ENCODE assay signal across 17 mouse cellular contexts in the genomic region with DNA sequence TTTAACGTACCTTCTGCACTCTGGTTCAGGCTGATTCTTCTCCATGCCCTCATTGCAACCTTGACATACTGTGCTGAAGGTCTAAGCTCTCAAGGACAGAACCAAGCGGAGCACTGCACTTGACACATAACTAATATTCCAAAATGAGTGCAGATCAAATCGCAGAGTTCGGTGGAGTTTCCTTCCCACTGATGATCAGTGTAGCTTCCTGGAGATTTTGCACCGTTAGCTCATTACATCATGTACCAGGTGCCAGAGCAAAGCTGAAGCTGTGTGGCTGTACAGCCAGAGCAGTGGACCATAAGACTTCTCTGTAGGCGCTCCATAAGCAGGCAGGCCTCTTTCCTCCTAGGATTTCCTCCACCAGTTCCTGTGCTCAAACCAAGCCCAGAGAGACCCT.
A peak's percentile ranks its signal among the peaks of the same experiment; 100 is the strongest.
DNase-seq lines count a peak whose midpoint lies in the region.
"Had no signal": no experiment of that assay in that cellular context is flagged by ENCODE, and none has a peak within 500 bp of the region (broad histone marks: within the 10 kb centered on the region; RNA-seq: fewer than 3 reads in every experiment).

No protein-coding gene starts in this region.

- H3K4me3 ChIP-seq in heart, embryonic 10.5 days = no peak overlapping the region
- H3K4me3 ChIP-seq: embryonic facial prominence, embryonic 10.5 days; embryonic facial prominence, embryonic 12.5 days; forebrain, embryonic 13.5 days; forebrain, embryonic 15.5 days had no signal

- DNase-seq in adrenal gland, adult 2 months = peak; percentile 49
- no peak for DNase-seq in adrenal gland, postnatal 25 days
- peak; percentile 83 for DNase-seq in heart, adult 11 months
- DNase-seq in heart, embryonic 10.5 days (ENCODE audit: low spot score) = no peak
- DNase-seq in adrenal gland, postnatal 14 days = peak; percentile 10
- peak; percentile 24 to 33 for DNase-seq in adrenal gland, postnatal 36 days
- no peak for DNase-seq in cerebellum, postnatal 36 days
- DNase-seq: cerebellum, adult 11 months; cerebellum, adult 18-20 months; cerebellum, adult 8-10 months; cerebellum, adult 9-11 months; cerebellum, postnatal 14 days; forebrain, postnatal 0 days had no signal

- H3K27ac ChIP-seq in heart, embryonic 10.5 days = no peak overlapping the region
- H3K27ac ChIP-seq: embryonic facial prominence, embryonic 10.5 days; embryonic facial prominence, embryonic 12.5 days; forebrain, embryonic 13.5 days; forebrain, embryonic 15.5 days had no signal

- H3K27me3 ChIP-seq in heart, embryonic 10.5 days (ENCODE audit: insufficient read depth, poor library complexity, severe bottlenecking) = no peaks in the 10 kb centered on the region
- H3K27me3 ChIP-seq: embryonic facial prominence, embryonic 12.5 days; forebrain, embryonic 13.5 days; forebrain, embryonic 15.5 days had no signal

- H3K4me1 ChIP-seq in heart, embryonic 10.5 days = no peaks in the 10 kb centered on the region
- H3K4me1 ChIP-seq: embryonic facial prominence, embryonic 10.5 days; embryonic facial prominence, embryonic 12.5 days; forebrain, embryonic 13.5 days; forebrain, embryonic 15.5 days had no signal

- no peaks in the 10 kb centered on the region for H3K9me3 ChIP-seq in heart, embryonic 10.5 days
- H3K9me3 ChIP-seq: embryonic facial prominence, embryonic 10.5 days; embryonic facial prominence, embryonic 12.5 days; forebrain, embryonic 13.5 days; forebrain, embryonic 15.5 days had no signal

- 89% methylated on average over 6 of the region's 6 CpGs for WGBS in heart, embryonic 10.5 days

- no peaks in the 10 kb centered on the region for H3K36me3 ChIP-seq in heart, embryonic 10.5 days
- H3K36me3 ChIP-seq: embryonic facial prominence, embryonic 10.5 days; embryonic facial prominence, embryonic 12.5 days; forebrain, embryonic 15.5 days had no signal

Comparison
In these comparisons a context has a peak if more than half of its experiments do, and no peak if none do; other contexts are left out.
1. DNase-seq: peak in adrenal gland, adult 2 months (single experiment), heart, adult 11 months (single experiment), adrenal gland, postnatal 14 days (single experiment) and adrenal gland, postnatal 36 days (2 of 2); none in adrenal gland, postnatal 25 days (single experiment), heart, embryonic 10.5 days (single experiment) and cerebellum, postnatal 36 days (0 of 2).